In genomic region chr9:37214327-37215060, GRCm38 (mm10) we compare ENCODE assay signal across 26 mouse cellular contexts. TPM values are rescaled to one million over a fixed set of nuclear protein-coding genes. Genes with fewer than 3 reads are reported as not detected.
DNase-seq lines count a peak whose midpoint lies in the region; ATAC-seq and TF ChIP-seq lines count a peak whose summit lies in the region.
"Had no signal": no experiment of that assay in that cellular context is flagged by ENCODE, and none has a peak within 500 bp of the region (broad histone marks: within the 10 kb centered on the region; RNA-seq: fewer than 3 reads in every experiment).

No protein-coding gene starts in this region.

- H3K27me3 ChIP-seq in liver, embryonic 14.5 days (ENCODE audit: control insufficient read depth, insufficient read depth, low read length) = no peaks in the 10 kb centered on the region
- no peaks in the 10 kb centered on the region for H3K27me3 ChIP-seq in liver, embryonic 12.5 days (replicated peaks)
- H3K27me3 ChIP-seq in intestine, postnatal 0 days (replicated peaks; ENCODE audit: control insufficient read depth, insufficient read depth, low read length) = no peaks in the 10 kb centered on the region
- H3K27me3 ChIP-seq in liver, postnatal 0 days (ENCODE audit: insufficient read depth, low read length) = no peaks in the 10 kb centered on the region
- H3K27me3 ChIP-seq: embryonic facial prominence, embryonic 13.5 days; forebrain, embryonic 12.5 days; forebrain, embryonic 15.5 days; hindbrain, embryonic 12.5 days had no signal

- no peaks in the 10 kb centered on the region for H3K9me3 ChIP-seq in liver, embryonic 14.5 days (ENCODE audit: control insufficient read depth, low read length)
- H3K9me3 ChIP-seq in liver, embryonic 12.5 days (replicated peaks) = no peaks in the 10 kb centered on the region
- no peaks in the 10 kb centered on the region for H3K9me3 ChIP-seq in intestine, postnatal 0 days (ENCODE audit: control insufficient read depth)
- H3K9me3 ChIP-seq in liver, postnatal 0 days (ENCODE audit: low read length) = no peaks in the 10 kb centered on the region
- H3K9me3 ChIP-seq: embryonic facial prominence, embryonic 10.5 days; embryonic facial prominence, embryonic 13.5 days; forebrain, embryonic 12.5 days; forebrain, embryonic 15.5 days; hindbrain, embryonic 12.5 days had no signal

- H3K9ac ChIP-seq in liver, embryonic 14.5 days (replicated peaks) = no peak overlapping the region
- no peak overlapping the region for H3K9ac ChIP-seq in liver, embryonic 12.5 days
- no peak overlapping the region for H3K9ac ChIP-seq in intestine, postnatal 0 days (ENCODE audit: low read depth, low read length)
- H3K9ac ChIP-seq in liver, postnatal 0 days (replicated peaks) = no peak overlapping the region
- H3K9ac ChIP-seq: embryonic facial prominence, embryonic 13.5 days; forebrain, embryonic 12.5 days; forebrain, embryonic 15.5 days; hindbrain, embryonic 12.5 days had no signal

- no peak for TF ChIP-seq EP300 in liver, embryonic 14.5 days (IDR thresholded peaks at IDR 0.05; ENCODE audit: low read depth)
- TF ChIP-seq EP300 in liver, postnatal 0 days (IDR thresholded peaks at IDR 0.05; ENCODE audit: low read depth) = no peak

- H3K4me1 ChIP-seq in liver, embryonic 14.5 days (replicated peaks; ENCODE audit: control insufficient read depth in 2 of 2, insufficient read depth in 2 of 2, low read length in 1 of 2) = no peaks in the 10 kb centered on the region
- H3K4me1 ChIP-seq in liver, embryonic 12.5 days = no peaks in the 10 kb centered on the region
- no peaks in the 10 kb centered on the region for H3K4me1 ChIP-seq in intestine, postnatal 0 days (replicated peaks; ENCODE audit: control insufficient read depth, insufficient read depth, low read length)
- no peaks in the 10 kb centered on the region for H3K4me1 ChIP-seq in liver, postnatal 0 days (ENCODE audit: insufficient read depth)
- H3K4me1 ChIP-seq: embryonic facial prominence, embryonic 10.5 days; embryonic facial prominence, embryonic 13.5 days; forebrain, embryonic 12.5 days; forebrain, embryonic 15.5 days; hindbrain, embryonic 12.5 days had no signal

- no peak for TF ChIP-seq CTCF in liver, embryonic 14.5 days (IDR thresholded peaks at IDR 0.05; ENCODE audit: low read depth)
- TF ChIP-seq CTCF in intestine, postnatal 0 days (IDR thresholded peaks at IDR 0.05; ENCODE audit: low read depth) = no peak
- TF ChIP-seq CTCF in liver, postnatal 0 days (IDR thresholded peaks at IDR 0.05; ENCODE audit: low read depth) = no peak

- no peak overlapping the region for H3K4me3 ChIP-seq in liver, embryonic 14.5 days (ENCODE audit: insufficient read depth in 1 of 2, low read depth in 2 of 2, low read length in 2 of 2)
- no peak overlapping the region for H3K4me3 ChIP-seq in liver, embryonic 12.5 days
- no peak overlapping the region for H3K4me3 ChIP-seq in intestine, postnatal 0 days (ENCODE audit: low read depth, low read length)
- no peak overlapping the region for H3K4me3 ChIP-seq in liver, postnatal 0 days (ENCODE audit: low read depth, low read length)
- H3K4me3 ChIP-seq: embryonic facial prominence, embryonic 10.5 days; embryonic facial prominence, embryonic 13.5 days; erythroblast, embryonic 14.5 days; forebrain, embryonic 12.5 days; forebrain, embryonic 15.5 days; heart, adult 2 months; hindbrain, embryonic 12.5 days had no signal

- DNase-seq in kidney, postnatal 36 days = peak; percentile 15 to 28
- DNase-seq in kidney, adult 18-20 months = no peak
- DNase-seq in liver, embryonic 14.5 days (ENCODE audit: low read depth in 3 of 3, low spot score in 3 of 3) = peak in 1 of 3 experiments; percentile 32
- DNase-seq in liver, postnatal 0 days = no peak
- DNase-seq in adrenal gland, adult 18-20 months (ENCODE audit: low spot score in 2 of 2) = no peak
- no peak for DNase-seq in frontal cortex, postnatal 25 days (ENCODE audit: low spot score in 2 of 2)
- DNase-seq: adrenal gland, adult 8-10 months; adrenal gland, postnatal 25 days; cerebellum, adult 11-12 months; cerebellum, adult 8-10 months; cerebellum, postnatal 10 days; cerebellum, postnatal 36 days; embryo, embryonic 11 days; gastrocnemius, postnatal 10 days; gastrocnemius, postnatal 36 days; heart, adult 2 months had no signal

- peak; percentile 43; the same call in 1 of the 2 replicates for ATAC-seq in liver, embryonic 14.5 days (ENCODE audit: insufficient read depth)
- ATAC-seq in liver, embryonic 12.5 days = no peak
- peak; percentile 31; the same call in 1 of the 2 replicates for ATAC-seq in intestine, postnatal 0 days
- peak; percentile 72 for ATAC-seq in liver, postnatal 0 days
- ATAC-seq: CD4-positive, CD25-positive, alpha-beta regulatory T cell, adult 4 months; forebrain, embryonic 15.5 days had no signal

- no peak overlapping the region for H3K4me2 ChIP-seq in liver, embryonic 14.5 days (ENCODE audit: low read depth)
- no peak overlapping the region for H3K4me2 ChIP-seq in liver, embryonic 12.5 days
- H3K4me2 ChIP-seq in intestine, postnatal 0 days (replicated peaks; ENCODE audit: low read depth) = no peak overlapping the region
- no peak overlapping the region for H3K4me2 ChIP-seq in liver, postnatal 0 days (ENCODE audit: low read depth, low read length)
- H3K4me2 ChIP-seq: embryonic facial prominence, embryonic 13.5 days; forebrain, embryonic 12.5 days; forebrain, embryonic 15.5 days; heart, embryonic 11.5 days; hindbrain, embryonic 12.5 days had no signal

- no peaks in the 10 kb centered on the region for H3K36me3 ChIP-seq in liver, embryonic 14.5 days (replicated peaks; ENCODE audit: control insufficient read depth, insufficient read depth, low read depth)
- H3K36me3 ChIP-seq in liver, embryonic 12.5 days = no peaks in the 10 kb centered on the region
- H3K36me3 ChIP-seq in intestine, postnatal 0 days (ENCODE audit: control insufficient read depth, insufficient read depth) = no peaks in the 10 kb centered on the region
- H3K36me3 ChIP-seq in liver, postnatal 0 days (replicated peaks; ENCODE audit: insufficient read depth, low read length) = no peaks in the 10 kb centered on the region
- H3K36me3 ChIP-seq: embryonic facial prominence, embryonic 10.5 days; embryonic facial prominence, embryonic 13.5 days; forebrain, embryonic 15.5 days; hindbrain, embryonic 12.5 days had no signal

- 65% methylated on average over 9 of the region's 9 CpGs for WGBS in liver, embryonic 14.5 days (ENCODE audit: insufficient replicate concordance)
- 69% methylated on average over 9 of the region's 9 CpGs for WGBS in liver, embryonic 12.5 days (ENCODE audit: insufficient replicate concordance)
- WGBS in intestine, postnatal 0 days = 56% methylated on average over 9 of the region's 9 CpGs
- WGBS in liver, postnatal 0 days (ENCODE audit: insufficient replicate concordance) = 66% methylated on average over 9 of the region's 9 CpGs

- no peak overlapping the region for H3K27ac ChIP-seq in liver, embryonic 14.5 days
- no peak overlapping the region for H3K27ac ChIP-seq in liver, embryonic 12.5 days
- no peak overlapping the region for H3K27ac ChIP-seq in intestine, postnatal 0 days (ENCODE audit: low read depth, low read length)
- no peak overlapping the region for H3K27ac ChIP-seq in liver, postnatal 0 days (ENCODE audit: low read depth)
- H3K27ac ChIP-seq: embryonic facial prominence, embryonic 10.5 days; embryonic facial prominence, embryonic 13.5 days; forebrain, embryonic 12.5 days; forebrain, embryonic 15.5 days; heart, adult 2 months; hindbrain, embryonic 12.5 days had no signal

RNA-seq across cellular contexts. Expression of gene Tmem218, which starts 6.5 kb away (rescaled TPM):
- polyA plus RNA-seq in liver, embryonic 14.5 days (2012; rRNA removed) = 1.6 TPM in 2 replicates
- polyA plus RNA-seq in liver, embryonic 14.5 days (2014; fragmentation: Nextera tagmentation; extraction: Ambion mirVana) = 3.9 and 4.3 TPM in 2 replicates
- 3.9 TPM in 2 replicates for polyA plus RNA-seq in liver, embryonic 12.5 days (2016; fragmentation: Nextera tagmentation; extraction: Ambion mirVana)
- 6.1 and 7.1 TPM in 2 replicates for polyA plus RNA-seq in intestine, postnatal 0 days (2015; fragmentation: Nextera tagmentation; extraction: Ambion mirVana)
- polyA plus RNA-seq in liver, postnatal 0 days (2015; fragmentation: Nextera tagmentation; extraction: Ambion mirVana) = 2.7 and 3.3 TPM in 2 replicates
- 1 to 10 TPM; 5.0 to 5.6 TPM for total RNA-seq in adrenal gland, adult 18-20 months (2021)

RNA-seq across cellular contexts. Expression of gene Slc37a2, which starts 41.0 kb away (rescaled TPM):
- polyA plus RNA-seq in liver, embryonic 14.5 days (2012; rRNA removed) = 1.0 and 1.1 TPM in 2 replicates
- 1.2 and 1.8 TPM in 2 replicates for polyA plus RNA-seq in liver, embryonic 14.5 days (2014; fragmentation: Nextera tagmentation; extraction: Ambion mirVana)
- 1.5 TPM in 2 replicates for polyA plus RNA-seq in liver, embryonic 12.5 days (2016; fragmentation: Nextera tagmentation; extraction: Ambion mirVana)
- polyA plus RNA-seq in intestine, postnatal 0 days (2015; fragmentation: Nextera tagmentation; extraction: Ambion mirVana) = 20.1 and 22.8 TPM in 2 replicates
- 1.7 and 1.9 TPM in 2 replicates for polyA plus RNA-seq in liver, postnatal 0 days (2015; fragmentation: Nextera tagmentation; extraction: Ambion mirVana)
- total RNA-seq in adrenal gland, adult 18-20 months (2021) = 10 to 100 TPM; 22.8 to 44.7 TPM
- polyA plus RNA-seq: erythroblast, embryonic 14.5 days had no signal

Comparison
In these comparisons a context has a peak if more than half of its experiments do, and no peak if none do; other contexts are left out.
1. DNase-seq: peak in kidney, postnatal 36 days (2 of 2); none in kidney, adult 18-20 months (single experiment), liver, postnatal 0 days (single experiment), adrenal gland, adult 18-20 months (0 of 2) and frontal cortex, postnatal 25 days (0 of 2).